Mouse (Mus musculus): Measurements from ENCODE around the gene Rpn2. TPM values are rescaled to one million over a fixed set of nuclear protein-coding genes. Genes with fewer than 3 reads are reported as not detected.

Rpn2 gene
- total RNA-seq (2022), result 100 to 1,000 TPM; 150 to 156 (median 153) TPM

GRCm38 (mm10) chr2:157278717-157279415 is at the start of gene Rpn2:
Gene Rpn2 (plus strand): TSS chr2:157279017.
- DNase-seq (ENCODE audit: low spot score in 2 of 2), result peak; percentile 93 to 95

GRCm38 (mm10) chr2:157235946-157236345 is 42.9 kb upstream of the Rpn2 start:
- DNase-seq (ENCODE audit: low spot score in 2 of 2), result no peak

DNA sequence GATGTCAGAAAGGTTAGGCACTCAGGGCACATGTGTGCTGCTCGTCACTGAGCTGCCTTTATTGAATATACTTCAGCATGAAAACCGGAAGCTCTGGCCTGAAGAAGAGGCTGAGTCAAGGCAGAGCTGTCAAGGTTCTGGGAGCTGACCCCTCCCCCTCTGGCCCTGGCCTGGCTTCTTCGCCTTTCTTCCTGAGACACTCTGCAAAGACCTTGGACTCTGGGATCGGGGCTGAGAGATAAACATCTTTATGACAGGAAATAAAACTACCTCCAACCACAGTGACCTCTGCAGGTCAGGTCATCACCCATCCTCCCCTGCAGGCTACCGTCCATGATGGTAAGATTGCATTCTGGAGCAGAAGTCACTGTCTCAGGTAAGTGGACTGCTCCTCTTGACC is 33.8 kb upstream of the Rpn2 start:
- DNase-seq (ENCODE audit: low spot score in 2 of 2), result no peak

- no peak for DNase-seq (ENCODE audit: low spot score in 2 of 2)
Observed at GRCm38 (mm10) chr2:157245603-157246002, 33.2 kb upstream of the Rpn2 start.

- no peak for DNase-seq (ENCODE audit: low spot score in 2 of 2)
Observed at GRCm38 (mm10) chr2:157248111-157248510, 30.7 kb upstream of the Rpn2 start.

- peak; percentile 38 to 55 for DNase-seq (ENCODE audit: low spot score in 2 of 2)
Observed at GRCm38 (mm10) chr2:157259720-157260119, 19.1 kb upstream of the Rpn2 start.

- DNase-seq (ENCODE audit: low spot score in 2 of 2), result no peak
Observed at GRCm38 (mm10) chr2:157261930-157262329, 16.9 kb upstream of the Rpn2 start.

- DNase-seq (ENCODE audit: low spot score in 2 of 2), result no peak
Observed at GRCm38 (mm10) chr2:157262506-157262905, 16.3 kb upstream of the Rpn2 start.

DNA sequence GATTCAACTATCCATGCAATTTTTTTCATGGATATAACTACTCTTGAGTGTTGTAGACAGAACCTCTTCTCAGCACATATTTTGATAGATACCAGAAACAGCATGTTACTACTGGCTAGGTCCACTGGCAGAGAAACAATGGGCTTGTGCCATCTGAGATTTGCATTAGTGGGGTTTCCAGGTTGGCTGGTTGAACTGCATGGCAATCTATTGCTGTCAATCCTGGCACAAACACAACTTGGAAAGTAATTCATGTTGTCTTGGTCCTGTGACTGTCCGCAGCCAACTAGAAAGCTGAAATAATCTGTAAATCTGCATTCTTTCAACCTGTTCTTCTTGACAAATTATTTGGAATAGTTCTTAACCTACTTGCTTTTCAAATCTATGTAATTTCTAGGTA is 15.7 kb upstream of the Rpn2 start:
- no peak for DNase-seq (ENCODE audit: low spot score in 2 of 2)

GRCm38 (mm10) chr2:157263832-157264231 is 15.0 kb upstream of the Rpn2 start:
- no peak for DNase-seq (ENCODE audit: low spot score in 2 of 2)

- peak in 1 of 2 experiments; percentile 68 for DNase-seq (ENCODE audit: low spot score in 2 of 2)
Observed at GRCm38 (mm10) chr2:157279416-157279800, 591 bp downstream of the Rpn2 start, which contains the start of gene Mroh8. Gene Mroh8 (minus strand): TSS chr2:157279549.

- DNase-seq (ENCODE audit: low spot score in 2 of 2), result no peak
Observed at GRCm38 (mm10) chr2:157283321-157283720, 4.5 kb downstream of the Rpn2 start.

DNA sequence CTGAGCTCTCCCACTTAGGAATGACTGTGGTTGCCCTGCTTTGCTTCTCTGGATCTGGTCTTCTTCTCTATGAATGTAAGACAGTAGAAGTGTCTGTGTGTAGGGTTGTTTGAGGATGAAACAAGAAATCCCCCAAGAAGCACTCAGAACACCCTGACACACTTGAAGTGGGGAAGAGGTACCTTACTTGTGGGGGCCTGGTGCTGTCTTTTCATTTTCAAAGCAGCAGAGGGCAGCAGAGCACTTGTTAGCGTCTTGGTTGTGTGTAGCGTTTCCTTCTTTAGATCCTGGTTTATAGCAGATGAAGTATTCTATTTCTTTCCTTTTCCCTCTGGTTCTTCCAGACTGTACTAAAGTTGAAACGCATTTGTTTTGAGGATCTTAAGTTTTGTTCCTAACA is 8.7 kb downstream of the Rpn2 start:
- peak in 1 of 2 experiments; percentile 49 for DNase-seq (ENCODE audit: low spot score in 2 of 2)

DNA sequence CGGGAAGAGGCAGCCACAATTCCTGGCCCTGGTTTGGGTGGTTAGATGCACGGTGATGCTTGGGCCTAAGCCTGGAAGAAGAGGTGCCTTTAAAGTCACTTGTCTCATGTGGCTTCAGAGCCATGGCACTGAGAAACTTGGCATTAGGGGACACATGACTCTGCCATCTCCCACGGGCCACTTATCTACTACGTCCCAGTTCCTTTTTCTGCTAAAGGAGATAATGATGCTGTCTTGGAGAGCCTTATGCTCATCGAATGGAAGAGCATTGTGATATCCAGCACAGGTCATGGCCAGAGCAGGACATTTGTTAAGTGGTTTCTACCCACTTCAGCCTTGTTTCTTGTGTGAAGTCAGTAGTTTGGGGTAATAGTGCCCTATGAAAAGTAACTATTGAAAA is 10.2 kb downstream of the Rpn2 start:
- DNase-seq (ENCODE audit: low spot score in 2 of 2), result no peak

DNA sequence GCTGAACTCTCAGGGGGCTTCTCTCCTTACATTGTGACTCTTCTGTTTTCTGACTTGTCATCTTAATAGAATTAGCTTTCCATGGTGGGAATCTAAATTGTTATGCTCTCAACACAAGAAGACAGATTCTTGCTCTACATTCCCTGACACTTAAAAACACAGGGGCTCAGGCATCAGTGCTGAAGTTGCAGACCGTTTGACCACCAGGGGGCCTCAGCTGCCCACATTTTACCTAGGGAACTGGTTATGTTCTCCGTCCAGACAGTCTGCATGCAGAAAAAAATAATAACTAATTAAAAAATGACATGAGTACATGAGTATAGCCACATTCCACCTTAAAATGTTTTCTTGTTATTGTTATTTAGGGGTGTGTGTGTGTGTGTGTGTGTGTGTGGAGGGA is 13.3 kb downstream of the Rpn2 start:
- peak; percentile 52 to 78 for DNase-seq (ENCODE audit: low spot score in 2 of 2)

- no peak for DNase-seq (ENCODE audit: low spot score in 2 of 2)
Observed at GRCm38 (mm10) chr2:157296105-157296689, 17.4 kb downstream of the Rpn2 start.

- no peak for DNase-seq (ENCODE audit: low spot score in 2 of 2)
Observed at GRCm38 (mm10) chr2:157300051-157300450, 21.2 kb downstream of the Rpn2 start.

DNA sequence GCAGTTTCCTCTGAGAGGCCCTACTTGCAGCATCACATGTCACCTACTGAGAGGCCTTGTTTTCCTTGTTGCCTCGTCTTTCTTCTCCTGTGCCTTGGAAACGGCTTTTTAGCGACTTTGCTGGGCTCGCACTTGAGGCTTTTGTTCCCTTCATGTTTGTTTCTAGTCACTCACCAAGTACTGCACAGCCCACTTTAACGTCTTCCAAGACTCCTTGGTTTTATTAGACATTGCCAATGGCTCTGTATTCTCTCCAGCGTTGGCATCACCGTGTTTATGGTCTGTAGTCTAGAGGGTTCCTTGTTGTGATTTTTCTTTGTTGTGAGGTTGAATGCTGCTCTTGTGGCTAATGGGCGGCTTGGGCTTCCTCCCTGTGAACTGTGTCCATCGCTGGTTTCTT is 24.3 kb downstream of the Rpn2 start:
- peak; percentile 41 to 76 for DNase-seq (ENCODE audit: low spot score in 2 of 2)

DNA sequence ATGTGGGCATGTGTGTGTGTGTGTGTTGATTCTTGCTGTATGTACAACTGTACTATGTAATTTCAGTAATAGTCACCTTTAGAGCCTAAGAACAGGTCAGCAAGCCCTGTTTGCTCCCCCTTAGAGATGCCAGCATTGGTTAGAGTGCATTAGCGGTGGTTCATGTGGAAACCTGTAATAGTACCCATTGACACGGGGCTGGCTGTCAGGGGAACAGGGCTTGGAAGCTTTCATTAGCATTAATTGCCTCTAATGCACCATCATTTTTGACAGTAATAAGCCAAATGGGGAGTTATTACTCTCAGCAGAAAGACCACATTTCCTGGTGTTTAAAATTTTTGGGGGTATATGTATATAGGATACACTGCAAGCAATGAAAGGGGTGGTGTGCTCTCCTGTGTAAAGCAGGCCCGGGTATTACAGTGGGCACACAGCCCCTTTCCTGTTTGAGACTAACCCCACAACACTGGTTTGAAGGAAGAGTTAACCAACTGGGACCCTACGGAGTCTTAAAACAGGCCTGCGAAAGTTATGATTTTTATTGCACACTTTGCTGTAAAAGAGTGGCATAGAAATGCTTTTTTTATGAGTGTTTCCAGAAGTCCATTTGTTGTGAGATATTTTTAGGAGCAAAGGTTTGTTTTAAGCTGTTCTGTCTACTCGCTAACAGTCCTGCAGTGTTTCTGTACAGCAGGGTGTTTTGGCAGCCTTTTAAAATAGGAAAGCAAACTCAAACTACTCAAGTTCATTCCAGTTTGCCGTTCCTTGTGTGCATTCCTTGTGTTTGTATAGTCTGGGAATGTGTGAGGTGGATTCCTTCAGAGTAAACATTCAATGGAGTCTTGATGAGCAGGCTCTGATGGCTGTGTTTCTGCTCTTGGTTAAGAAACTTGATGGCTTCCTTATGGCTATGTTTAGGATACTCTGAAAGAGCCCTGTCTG is 27.5 kb downstream of the Rpn2 start:
- DNase-seq (ENCODE audit: low spot score in 2 of 2), result no peak

- DNase-seq (ENCODE audit: low spot score in 2 of 2), result peak; percentile 29 to 38
Observed at GRCm38 (mm10) chr2:157307715-157308265, 29.0 kb downstream of the Rpn2 start.

DNA sequence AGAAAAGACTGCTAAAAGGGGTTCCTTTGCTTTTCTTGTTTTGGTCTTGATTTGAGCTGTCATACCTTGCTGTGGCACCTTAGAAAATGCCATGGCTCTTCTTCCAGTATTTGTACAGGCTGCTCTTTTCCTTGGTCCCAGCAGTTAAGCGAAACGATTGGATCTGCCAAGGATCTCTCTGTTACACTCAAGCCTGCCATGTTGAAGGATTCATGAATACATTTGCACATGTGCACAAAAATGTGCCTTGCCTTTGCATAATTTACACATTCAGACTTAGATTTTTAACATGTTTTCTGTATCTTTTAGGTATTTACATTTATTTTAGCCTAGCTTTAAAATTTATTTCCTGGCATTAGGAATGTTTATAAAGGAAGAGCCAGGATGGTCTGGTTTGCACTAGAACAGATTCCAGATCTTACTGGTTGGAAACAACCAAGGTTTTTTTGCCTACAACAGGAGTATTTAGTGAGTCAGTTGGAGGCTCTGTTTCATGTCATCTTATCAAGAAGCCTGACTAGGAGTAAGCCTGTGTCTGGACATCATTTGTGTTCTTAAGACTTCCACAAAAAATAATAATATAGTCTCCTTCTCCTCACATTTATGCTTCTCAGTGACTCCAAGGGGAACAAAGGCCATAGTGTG is 29.6 kb downstream of the Rpn2 start:
- no peak for DNase-seq (ENCODE audit: low spot score in 2 of 2)

Measured in layer of hippocampus, adult 8-10 months (tissue).